Mouse (Mus musculus) stomach, embryonic 16.5 days (tissue): ENCODE measurements at regions not wholly inside any gene's neighbourhood (a gene's known extent, or its start where the extent isn't known, plus 50 kb on each side); places are given as distances from the start of the nearest gene placed in this dataset.

Source experiments
- ATAC-seq: fragments of 200-750 bp; cut with Nextera tagmentation; 2 replicates; pipeline ENCODE4 v1.8.0; 2017; ENCODE audit warnings: moderate number of reproducible peaks, moderate TSS enrichment; ENCODE audit not compliant: insufficient read depth, low FRiP score
- H3K27ac ChIP-seq: fragments of 300-500 bp; sonication (generic); 2 replicates; pipeline ENCODE4 v1.5.1; 2014; ENCODE audit warnings: low read length
- H3K27me3 ChIP-seq: fragments of 300-500 bp; sonication (generic); 2 replicates; pipeline ENCODE4 v1.6.1; 2014; ENCODE audit warnings: low read length, control low read depth, mixed read lengths; ENCODE audit not compliant: control insufficient read depth, insufficient read depth
- H3K36me3 ChIP-seq: fragments of 300-500 bp; sonication (generic); 2 replicates; pipeline ENCODE4 v1.6.1; 2014; ENCODE audit warnings: low read length; ENCODE audit not compliant: control insufficient read depth, insufficient read depth
- H3K4me1 ChIP-seq: fragments of 300-500 bp; sonication (generic); 2 replicates; pipeline ENCODE4 v1.6.1; 2014; ENCODE audit warnings: low read length, control low read depth, mixed read lengths; ENCODE audit not compliant: control insufficient read depth, insufficient read depth
- H3K4me2 ChIP-seq: fragments of 300-500 bp; sonication (generic); 2 replicates; pipeline ENCODE4 v1.6.1; 2014; ENCODE audit warnings: low read depth, low read length, mixed read lengths
- H3K4me3 ChIP-seq: fragments of 300-500 bp; sonication (generic); replicated peaks from 2 replicates; pipeline ENCODE4 v1.5.1; 2014; ENCODE audit warnings: mild to moderate bottlenecking, low read length
- H3K9ac ChIP-seq: fragments of 300-500 bp; sonication (generic); 2 replicates; pipeline ENCODE4 v1.6.1; 2014; ENCODE audit warnings: low read length
- H3K9me3 ChIP-seq: fragments of 300-500 bp; sonication (generic); replicated peaks from 2 replicates; pipeline ENCODE4 v1.6.1; 2016; ENCODE audit warnings: low read length, control low read depth; ENCODE audit not compliant: control insufficient read depth
- WGBS: fragments of 180-500 bp; shearing (Covaris S2); extraction: QIAGEN DNeasy Blood & Tissue Kit; methylation state at CpG from one replicate; pipeline ENCODE4 v1.1.7; 2014; 5-methylcytosine and 5-hydroxymethylcytosine counted together

DNA sequence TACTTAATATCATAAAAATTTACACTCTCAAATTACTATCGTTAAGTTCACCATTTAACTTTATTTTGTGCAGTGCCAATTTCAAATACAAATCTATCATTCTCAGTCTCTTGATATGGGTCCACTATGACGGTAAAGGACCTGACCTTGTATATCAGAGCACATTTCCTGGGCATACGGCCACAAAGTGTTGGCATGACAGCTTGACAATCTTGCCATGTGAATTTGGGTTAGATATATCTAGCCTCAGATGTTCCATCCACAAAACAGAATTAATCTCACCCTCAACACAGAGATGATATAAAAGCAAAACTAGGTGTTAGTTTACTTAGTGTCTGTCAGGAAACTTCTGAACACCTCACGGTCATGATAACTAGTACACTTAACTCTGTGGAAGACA, 120.8 kb downstream of the Ankrd50 start:
- no peaks in the 10 kb centered on the region for H3K27me3 ChIP-seq
- no peaks in the 10 kb centered on the region for H3K36me3 ChIP-seq
- 85% methylated on average over 4 of the region's 4 CpGs for WGBS
- no peak overlapping the region for H3K4me2 ChIP-seq
- H3K4me1 ChIP-seq: peaks cover 11% of the 10 kb centered on the region
- H3K9ac ChIP-seq: no peak overlapping the region
- no peak overlapping the region for H3K4me3 ChIP-seq
- no peak for ATAC-seq
- H3K9me3 ChIP-seq: no peaks in the 10 kb centered on the region; the same call in 1 of the 2 replicates
- no peak overlapping the region for H3K27ac ChIP-seq

DNA sequence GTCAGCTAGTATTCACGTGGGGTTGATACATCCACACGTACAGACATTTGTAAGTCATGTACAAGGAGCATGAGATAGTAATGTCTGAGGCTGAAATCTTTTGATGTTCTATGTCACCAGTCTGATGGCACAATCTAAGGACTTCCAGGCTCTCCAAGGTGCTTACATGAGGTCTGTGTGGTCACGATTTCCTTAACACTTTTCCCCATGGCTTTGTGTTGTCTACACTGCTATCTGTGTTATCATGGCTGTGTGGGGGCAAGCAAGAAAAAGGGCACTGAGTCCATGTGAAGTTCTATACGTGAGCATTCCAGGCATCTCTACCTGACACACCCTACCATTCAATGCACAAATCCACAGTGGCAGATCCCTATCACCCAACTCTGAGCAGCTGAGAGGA, 123.2 kb downstream of the Ankrd50 start:
- Histone ChIP-seq H3K36me3 (no peaks in the 10 kb centered on the region), H3K9me3 (no peaks in the 10 kb centered on the region; the same call in 1 of the 2 replicates), H3K27me3 (no peaks in the 10 kb centered on the region), H3K9ac (no peak overlapping the region), H3K27ac (no peak overlapping the region), H3K4me2 (no peak overlapping the region), H3K4me1 (peaks cover 19% of the 10 kb centered on the region), H3K4me3 (no peak overlapping the region)
- WGBS: 74% methylated on average over 4 of the region's 4 CpGs
- no peak for ATAC-seq

DNA sequence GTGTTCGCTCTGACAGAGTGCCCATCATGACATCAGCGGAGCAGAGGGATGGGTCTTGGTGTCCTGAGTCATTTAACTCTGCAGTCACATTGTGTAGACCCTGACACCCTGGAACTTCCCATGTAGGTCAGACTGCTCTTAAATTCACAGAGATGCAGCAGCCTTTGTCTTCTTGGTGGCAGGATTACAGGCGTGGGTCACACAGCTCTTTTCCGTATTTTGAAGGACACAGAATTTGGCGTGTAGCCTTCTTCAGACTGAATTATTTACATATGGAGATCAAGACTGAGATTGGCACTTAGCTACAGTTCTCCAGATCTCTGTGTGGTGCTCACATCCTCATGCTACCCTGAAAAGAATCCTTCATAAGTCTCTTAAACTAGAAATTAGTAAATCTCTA, 123.7 kb downstream of the Ankrd50 start:
- no peak for ATAC-seq
- Histone ChIP-seq H3K4me1 (peaks cover 19% of the 10 kb centered on the region), H3K27me3 (no peaks in the 10 kb centered on the region), H3K9me3 (no peaks in the 10 kb centered on the region; the same call in 1 of the 2 replicates), H3K4me2 (no peak overlapping the region), H3K4me3 (no peak overlapping the region), H3K27ac (peak overlapping the region; percentile 73), H3K36me3 (no peaks in the 10 kb centered on the region), H3K9ac (no peak overlapping the region)
- WGBS: 57% methylated on average over 5 of the region's 5 CpGs

- Histone ChIP-seq H3K27ac (peak overlapping the region; percentile 73), H3K36me3 (no peaks in the 10 kb centered on the region), H3K4me1 (peaks cover 19% of the 10 kb centered on the region), H3K9me3 (no peaks in the 10 kb centered on the region; the same call in 1 of the 2 replicates), H3K4me2 (no peak overlapping the region), H3K27me3 (no peaks in the 10 kb centered on the region), H3K4me3 (no peak overlapping the region), H3K9ac (no peak overlapping the region)
- ATAC-seq: no peak
- WGBS: 30% methylated on average over 3 of the region's 3 CpGs
Measured at GRCm38 (mm10) chr3:38360421-38360921, 124.2 kb downstream of the Ankrd50 start.

GRCm38 (mm10) chr3:38357905-38358491, 126.6 kb downstream of the Ankrd50 start:
- no peaks in the 10 kb centered on the region for H3K36me3 ChIP-seq
- peaks cover 19% of the 10 kb centered on the region for H3K4me1 ChIP-seq
- ATAC-seq: no peak
- H3K9ac ChIP-seq: no peak overlapping the region
- H3K27me3 ChIP-seq: no peaks in the 10 kb centered on the region
- WGBS: 26% methylated on average over 14 of the region's 14 CpGs
- no peaks in the 10 kb centered on the region for H3K9me3 ChIP-seq
- no peak overlapping the region for H3K4me3 ChIP-seq
- H3K4me2 ChIP-seq: peak overlapping the region; percentile 0; the same call in 1 of the 2 replicates
- no peak overlapping the region for H3K27ac ChIP-seq

DNA sequence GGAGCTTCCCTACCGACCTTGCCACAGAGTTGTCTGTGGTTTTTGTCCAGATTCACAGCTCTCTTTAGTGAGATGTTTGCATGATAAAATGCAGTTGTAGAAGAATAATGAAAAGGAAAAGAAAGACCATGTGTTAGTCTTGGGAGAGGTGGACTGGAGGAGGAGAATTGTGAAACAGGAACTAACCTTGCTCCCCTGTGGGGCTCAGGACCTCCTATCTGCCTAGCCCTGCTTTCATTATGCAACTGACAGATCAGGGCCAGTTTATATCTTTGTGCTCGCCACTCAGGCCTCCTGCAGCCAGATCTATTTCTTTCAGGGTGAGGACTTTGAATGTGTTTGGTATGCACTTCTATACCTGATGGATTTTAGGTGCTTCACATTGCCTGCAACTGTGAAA, 140.4 kb downstream of the Ankrd50 start:
- WGBS: 50% methylated on average over 2 of the region's 2 CpGs
- H3K9me3 ChIP-seq: no peaks in the 10 kb centered on the region

GRCm38 (mm10) chr3:38341666-38342065, 143.0 kb downstream of the Ankrd50 start:
- Histone ChIP-seq H3K27ac (no peak overlapping the region), H3K4me1 (no peaks in the 10 kb centered on the region), H3K9ac (no peak overlapping the region), H3K4me2 (no peak overlapping the region), H3K36me3 (no peaks in the 10 kb centered on the region), H3K27me3 (no peaks in the 10 kb centered on the region), H3K4me3 (no peak overlapping the region), H3K9me3 (no peaks in the 10 kb centered on the region)
- ATAC-seq: no peak
- 81% methylated on average over 1 of the region's 1 CpGs for WGBS

More for the DNA sequence above, 140.4 kb downstream of the Ankrd50 start:
- Histone ChIP-seq H3K27me3 (no peaks in the 10 kb centered on the region), H3K27ac (no peak overlapping the region), H3K36me3 (no peaks in the 10 kb centered on the region), H3K4me2 (no peak overlapping the region), H3K4me3 (no peak overlapping the region), H3K9ac (no peak overlapping the region), H3K4me1 (no peaks in the 10 kb centered on the region)
- no peak for ATAC-seq

- Histone ChIP-seq H3K4me1 (no peaks in the 10 kb centered on the region), H3K4me2 (no peak overlapping the region), H3K9ac (no peak overlapping the region), H3K27ac (no peak overlapping the region), H3K27me3 (no peaks in the 10 kb centered on the region), H3K4me3 (no peak overlapping the region), H3K9me3 (no peaks in the 10 kb centered on the region), H3K36me3 (no peaks in the 10 kb centered on the region)
- 59% methylated on average over 3 of the region's 3 CpGs for WGBS
- no peak for ATAC-seq
Measured at GRCm38 (mm10) chr3:38333321-38333910, 151.2 kb downstream of the Ankrd50 start.

GRCm38 (mm10) chr3:38331169-38331568, 153.5 kb downstream of the Ankrd50 start:
- Histone ChIP-seq H3K4me3 (no peak overlapping the region), H3K36me3 (no peaks in the 10 kb centered on the region), H3K4me2 (no peak overlapping the region), H3K27me3 (no peaks in the 10 kb centered on the region), H3K4me1 (no peaks in the 10 kb centered on the region), H3K9ac (no peak overlapping the region), H3K9me3 (no peaks in the 10 kb centered on the region), H3K27ac (no peak overlapping the region)
- ATAC-seq: no peak
